Mouse (Mus musculus): ENCODE results near the gene Gm28230. TPM values are rescaled to one million over a fixed set of nuclear protein-coding genes. Genes with fewer than 3 reads are reported as not detected.

Gm28230 gene
- 0.38 and 0.45 TPM in 2 replicates for polyA plus RNA-seq (2012; rRNA removed)

GRCm38 (mm10) chr2:74726551-74726950, at the start of gene Gm28230:
Gene Gm28230 (plus strand): TSS chr2:74726728.
- 68% methylated on average over 5 of the region's 5 CpGs for WGBS
- DNase-seq (ENCODE audit: low read depth, low spot score): no peak

DNA sequence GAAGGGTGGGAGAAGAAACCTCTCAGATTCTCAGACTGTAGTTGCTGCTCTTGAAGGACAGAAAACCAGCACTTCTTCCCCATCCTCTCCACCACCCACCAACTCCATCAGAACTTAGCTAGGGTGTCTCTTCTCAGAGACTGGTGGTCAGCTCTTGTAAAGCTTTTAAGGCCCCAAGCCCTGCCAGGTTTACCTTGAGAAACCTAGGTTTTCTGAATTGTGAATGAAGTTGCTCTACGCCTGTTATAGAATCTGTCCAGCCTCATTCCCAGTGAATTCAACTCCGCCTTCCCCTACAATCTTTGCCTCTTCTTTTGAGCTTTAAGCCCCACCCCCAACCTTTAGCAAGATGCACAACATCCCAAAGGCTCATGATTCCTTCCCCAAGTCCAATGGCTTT, 49.4 kb upstream of the Gm28230 start:
- WGBS: 64% methylated on average over 2 of the region's 2 CpGs
- DNase-seq (ENCODE audit: low read depth, low spot score): no peak

GRCm38 (mm10) chr2:74678891-74679595, 47.5 kb upstream of the Gm28230 start, which contains the start of gene Hoxd11:
Gene Hoxd11 (plus strand): TSS chr2:74679557.
- DNase-seq (ENCODE audit: low read depth, low spot score): no peak
- 9% methylated on average over 15 of the region's 15 CpGs for WGBS

- 4% methylated on average over 26 of the region's 26 CpGs for WGBS
- DNase-seq (ENCODE audit: low read depth, low spot score): no peak
Observed at GRCm38 (mm10) chr2:74679596-74679971, 46.9 kb upstream of the Gm28230 start.

- WGBS: 8% methylated on average over 23 of the region's 23 CpGs
- no peak for DNase-seq (ENCODE audit: low read depth, low spot score)
Observed at GRCm38 (mm10) chr2:74679980-74680379, 46.5 kb upstream of the Gm28230 start.

GRCm38 (mm10) chr2:74680561-74681398, 45.7 kb upstream of the Gm28230 start:
- DNase-seq (ENCODE audit: low read depth, low spot score): no peak
- WGBS: 21% methylated on average over 21 of the region's 21 CpGs

- DNase-seq (ENCODE audit: low read depth, low spot score): no peak
- WGBS: 4% methylated on average over 78 of the region's 78 CpGs
Observed at GRCm38 (mm10) chr2:74681594-74682531, 44.7 kb upstream of the Gm28230 start.

DNA sequence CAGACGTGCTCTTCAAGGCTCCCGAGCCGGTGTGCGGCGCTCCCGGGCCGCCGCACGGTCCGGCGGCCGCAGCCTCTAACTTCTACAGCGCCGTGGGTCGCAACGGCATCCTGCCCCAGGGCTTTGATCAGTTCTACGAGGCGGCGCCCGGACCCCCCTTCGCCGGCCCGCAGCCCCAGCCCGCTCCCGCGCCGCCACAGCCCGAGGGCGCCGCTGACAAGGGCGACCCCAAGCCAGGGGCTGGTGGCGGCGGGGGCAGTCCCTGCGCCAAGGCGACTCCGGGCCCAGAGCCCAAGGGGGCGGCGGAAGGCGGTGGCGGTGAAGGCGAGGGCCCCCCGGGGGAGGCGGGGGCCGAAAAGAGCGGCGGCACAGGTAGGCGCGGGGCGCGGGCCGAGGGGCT, 43.7 kb upstream of the Gm28230 start:
- WGBS: 3% methylated on average over 51 of the region's 51 CpGs
- DNase-seq (ENCODE audit: low read depth, low spot score): no peak

- no peak for DNase-seq (ENCODE audit: low read depth, low spot score)
- 4% methylated on average over 18 of the region's 18 CpGs for WGBS
Observed at GRCm38 (mm10) chr2:74683471-74683951, 43.0 kb upstream of the Gm28230 start.

DNA sequence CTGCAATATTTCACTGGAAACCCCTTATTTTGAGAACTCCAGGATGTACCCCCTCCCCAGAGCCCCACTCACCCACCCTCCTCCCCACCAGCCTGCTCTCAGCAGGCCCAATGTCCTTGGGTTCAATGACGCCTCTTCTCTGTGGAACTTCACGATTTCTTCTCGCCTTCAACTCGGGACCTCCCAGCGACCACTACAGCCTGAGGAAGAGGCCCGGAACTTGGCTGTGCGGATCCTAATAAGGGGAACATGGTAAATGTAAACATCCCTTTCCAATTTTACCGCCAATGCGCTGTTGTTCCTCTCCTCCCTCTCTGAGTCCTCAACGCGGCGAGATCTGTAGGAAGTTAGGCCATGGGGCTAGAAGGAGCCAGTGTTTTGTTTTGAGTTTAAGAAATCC, 42.4 kb upstream of the Gm28230 start:
- 30% methylated on average over 12 of the region's 12 CpGs for WGBS
- DNase-seq (ENCODE audit: low read depth, low spot score): no peak

- no peak for DNase-seq (ENCODE audit: low read depth, low spot score)
- 48% methylated on average over 4 of the region's 4 CpGs for WGBS
Observed at GRCm38 (mm10) chr2:74685059-74685603, 41.4 kb upstream of the Gm28230 start.

- no peak for DNase-seq (ENCODE audit: low read depth, low spot score)
- WGBS: 12% methylated on average over 17 of the region's 17 CpGs
Observed at GRCm38 (mm10) chr2:74686301-74686987, 40.1 kb upstream of the Gm28230 start.

DNA sequence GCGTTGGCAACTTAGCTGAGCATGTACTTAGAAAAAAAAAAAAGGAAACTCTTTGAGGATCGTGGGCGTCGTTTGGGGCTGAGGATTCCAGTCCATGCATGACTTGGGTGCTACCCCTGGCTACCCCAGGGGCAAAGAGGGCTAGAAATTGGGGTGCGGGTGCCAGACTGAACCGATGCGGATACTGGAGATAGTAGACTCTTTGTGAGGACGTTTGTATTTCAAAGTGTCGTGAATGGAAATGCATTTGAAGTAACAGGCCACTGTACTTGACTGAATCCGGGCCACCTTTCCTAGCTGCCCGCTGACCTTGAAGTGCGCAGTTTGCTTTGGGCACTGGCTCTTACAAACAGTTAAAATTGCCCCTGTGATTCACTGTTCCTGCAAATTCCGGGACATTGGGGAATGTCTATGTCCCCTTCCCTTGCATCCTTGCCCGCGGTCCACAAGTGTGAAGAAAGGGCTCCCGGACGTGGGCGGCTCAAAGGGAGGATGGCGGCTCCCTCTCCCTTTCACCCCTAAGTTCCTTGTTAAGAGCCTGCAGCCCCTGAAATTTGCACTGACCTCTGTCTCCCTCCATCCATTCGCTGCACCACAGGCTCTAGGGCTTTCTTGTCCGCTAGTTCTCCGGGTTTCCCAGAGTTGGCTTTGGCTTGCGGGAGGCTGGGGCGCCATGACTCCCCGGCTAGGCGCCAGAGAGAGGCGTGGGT, 39.4 kb upstream of the Gm28230 start:
- 11% methylated on average over 27 of the region's 27 CpGs for WGBS

DNA sequence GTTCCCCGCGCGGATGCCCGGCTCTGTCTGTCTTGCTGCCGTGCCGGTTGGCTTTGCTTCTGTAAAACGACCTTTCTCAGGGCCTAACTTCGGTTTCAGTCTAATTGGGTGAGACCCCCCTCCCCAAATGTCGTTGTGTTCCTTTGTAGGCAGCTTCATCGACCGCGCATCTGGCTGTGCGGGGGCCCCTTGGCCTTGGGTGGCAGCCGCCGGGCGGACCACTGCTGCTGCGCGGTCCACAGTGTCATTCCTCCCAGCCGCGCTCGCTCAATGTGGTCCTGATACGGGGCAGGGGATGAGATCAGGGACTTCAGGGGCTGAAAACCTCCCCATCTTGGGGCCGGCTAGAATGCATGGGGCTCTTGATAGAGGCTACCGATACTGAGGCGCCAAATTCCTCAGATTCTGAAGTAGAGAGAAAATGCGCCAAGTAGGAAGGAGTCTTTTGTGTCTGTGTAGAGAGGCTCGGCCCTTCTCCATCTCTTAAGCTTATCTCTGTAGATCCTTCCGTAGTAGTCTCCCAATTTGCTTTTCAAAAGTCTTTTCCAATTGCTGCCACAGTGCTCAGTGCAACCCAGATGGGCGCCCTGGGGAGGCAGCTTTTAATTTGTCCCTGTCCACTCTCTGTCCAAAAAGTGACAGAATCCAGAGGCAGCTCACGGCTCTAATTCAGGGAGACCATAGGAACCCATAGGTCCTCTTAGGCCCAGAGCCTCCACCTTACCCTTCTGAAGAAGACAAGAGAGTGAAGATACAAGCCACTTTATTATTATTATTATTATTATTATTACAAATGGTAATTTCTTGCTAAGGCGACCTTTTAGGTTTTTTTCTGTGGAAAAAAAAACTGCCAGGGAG, 38.6 kb upstream of the Gm28230 start:
- DNase-seq (ENCODE audit: low read depth, low spot score): no peak
- 13% methylated on average over 31 of the region's 31 CpGs for WGBS

More for the DNA sequence above, 39.4 kb upstream of the Gm28230 start:
- DNase-seq (ENCODE audit: low read depth, low spot score): no peak

- DNase-seq (ENCODE audit: low read depth, low spot score): no peak
Observed at GRCm38 (mm10) chr2:74688795-74689573, 37.5 kb upstream of the Gm28230 start.

GRCm38 (mm10) chr2:74689574-74690337, 36.8 kb upstream of the Gm28230 start:
- no peak for DNase-seq (ENCODE audit: low read depth, low spot score)
- 7% methylated on average over 24 of the region's 24 CpGs for WGBS

More at GRCm38 (mm10) chr2:74688795-74689573, 37.5 kb upstream of the Gm28230 start:
- WGBS: 23% methylated on average over 12 of the region's 12 CpGs
